Mouse (Mus musculus) kidney, adult 2 months (tissue): ENCODE results near the gene Adprh.

ENCODE experiments used
- CTCF ChIP-seq: fragments of 200-500 bp; conservative IDR thresholded peaks from 2 replicates; pipeline ENCODE4 v1.5.1; 2011; ENCODE audit warnings: low read depth, mild to moderate bottlenecking, control low read depth, low read length, moderate library complexity, mixed read lengths; ENCODE audit not compliant: insufficient read depth, insufficient read length
- POLR2A ChIP-seq: fragments of 200-500 bp; IDR thresholded peaks from one replicate; pipeline ENCODE4 v1.6.1; 2011; ENCODE audit warnings: low read depth, low read length, control low read depth

DNA sequence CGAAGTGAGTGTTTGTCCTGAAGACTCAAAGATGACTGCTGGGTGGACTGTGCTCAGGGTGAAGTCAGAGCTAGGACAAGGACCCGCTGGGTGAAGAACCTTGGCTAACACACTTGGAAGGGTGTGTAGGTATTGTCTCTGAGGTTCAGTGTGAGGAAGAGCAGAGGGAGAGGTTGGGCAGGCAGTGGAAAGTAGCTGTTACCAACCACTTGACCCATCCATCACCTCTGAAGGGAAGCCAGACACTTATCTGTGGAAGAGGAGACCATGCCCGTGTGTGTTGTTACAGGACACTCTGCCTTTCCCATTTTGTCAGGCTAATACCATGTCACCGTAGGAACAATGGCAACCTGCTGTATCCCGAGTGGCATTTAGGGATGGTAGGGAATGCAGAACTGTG is 46.2 kb downstream of the Adprh start:
- TF ChIP-seq CTCF, result no peak
- TF ChIP-seq POLR2A, result no peak
